Mouse (Mus musculus): ENCODE data around the gene Cmtm1. TPM values are rescaled to one million over a fixed set of nuclear protein-coding genes. Genes with fewer than 3 reads are reported as not detected.
A peak's percentile ranks its signal among the peaks of the same experiment; 100 is the strongest.

The Cmtm1 gene
- total RNA-seq, 2 experiments from 2014 or later: not detected

- intact Hi-C loops (cut with DNase I): no loop called here
- DNase-seq: peak; percentile 77 to 78
Measured at GRCm38 (mm10) chr8:104248276-104248675, 61.7 kb downstream of the Cmtm1 start, which contains the start of gene Tk2. TSS of gene Tk2 (minus strand) at chr8:104248558.

- intact Hi-C loops (cut with DNase I): no loop called here
- no peak for DNase-seq
Measured at GRCm38 (mm10) chr8:104247908-104248275, 62.1 kb downstream of the Cmtm1 start.

- DNase-seq: peak; percentile 30 to 32
- intact Hi-C loops (cut with DNase I): no loop called here
Measured at GRCm38 (mm10) chr8:104247054-104247907, 62.7 kb downstream of the Cmtm1 start.

- intact Hi-C loops (cut with DNase I): no loop called here
- no peak for DNase-seq
Measured at GRCm38 (mm10) chr8:104246621-104247020, 63.3 kb downstream of the Cmtm1 start.

Other genes starting within 250 kb of the Cmtm1 start
- gene Cdh5, start 208.5 kb downstream of the Cmtm1 start, total RNA-seq (2021): 100 to 1,000 TPM; 133 to 159 TPM
- 1 to 10 TPM in 1 of 2 experiments, under 1 TPM in 1; 0.92 to 1.1 TPM for gene Bean1, start 139.7 kb downstream of the Cmtm1 start, total RNA-seq (2021)
- gene Tk2, start 61.6 kb downstream of the Cmtm1 start, total RNA-seq (2021): 1 to 10 TPM; 8.0 to 9.2 TPM
- 1 to 10 TPM; 4.1 to 4.4 TPM for gene Cklf, start 59.3 kb downstream of the Cmtm1 start, total RNA-seq (2021)
- gene Cmtm2a, start 17.0 kb downstream of the Cmtm1 start, total RNA-seq (2021): not detected
- not detected for gene Gm45711, start 64 bp downstream of the Cmtm1 start, total RNA-seq (2021)
- not detected for gene Gm11020, start 11.4 kb upstream of the Cmtm1 start, total RNA-seq (2021)
- not detected for gene Cmtm2b, start 12.1 kb upstream of the Cmtm1 start, total RNA-seq (2021)
- 10 to 100 TPM; 14.4 to 15.7 TPM for gene Cmtm3, start 29.3 kb upstream of the Cmtm1 start, total RNA-seq (2021)
- gene Cmtm4, start 85.7 kb upstream of the Cmtm1 start, total RNA-seq (2021): 10 to 100 TPM; 11.0 to 12.0 TPM
- 100 to 1,000 TPM; 104 to 112 TPM for gene Dync1li2, start 132.9 kb upstream of the Cmtm1 start, total RNA-seq (2021)
- gene Terb1, start 199.8 kb upstream of the Cmtm1 start, total RNA-seq (2021): not detected
- 10 to 100 TPM; 27.2 to 31.8 TPM for gene Nae1, start 224.5 kb upstream of the Cmtm1 start, total RNA-seq (2021)
- 1 to 10 TPM; 2.5 to 2.8 TPM for gene Car7, start 224.5 kb upstream of the Cmtm1 start, total RNA-seq (2021)